In the genomic region with DNA sequence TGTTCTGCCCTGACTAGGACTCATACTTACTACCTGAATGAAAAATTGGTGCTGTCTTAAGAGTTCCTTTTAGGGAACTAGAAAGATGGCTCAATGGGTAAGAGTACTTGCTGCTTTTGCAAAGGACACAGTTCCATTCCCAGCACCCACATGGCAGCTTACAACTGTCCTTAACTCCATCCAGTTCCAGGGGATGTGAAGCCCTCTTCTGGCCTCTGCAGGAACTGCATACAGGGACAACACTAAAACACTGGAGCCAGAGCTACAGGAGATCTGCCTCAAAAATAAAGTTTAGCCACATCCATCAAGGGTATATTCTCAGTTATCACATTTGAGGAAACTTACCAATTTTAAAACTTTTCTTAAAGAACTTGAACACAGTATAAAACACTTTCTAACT, we compare ENCODE assay signal across 8 mouse cellular contexts. TPM values are rescaled to one million over a fixed set of nuclear protein-coding genes. Genes with fewer than 3 reads are reported as not detected.
DNase-seq lines count a peak whose midpoint lies in the region; ATAC-seq and TF ChIP-seq lines count a peak whose summit lies in the region.

No protein-coding gene starts in this region.

- no peaks in the 10 kb centered on the region for H3K9me3 ChIP-seq in hindbrain, embryonic 10.5 days
- no peaks in the 10 kb centered on the region for H3K9me3 ChIP-seq in hindbrain, embryonic 16.5 days (ENCODE audit: control insufficient read depth, low read length)
- no peaks in the 10 kb centered on the region for H3K9me3 ChIP-seq in E14TG2a.4 (ENCODE audit: low read length)
- no peaks in the 10 kb centered on the region for H3K9me3 ChIP-seq in embryonic facial prominence, embryonic 11.5 days (replicated peaks; ENCODE audit: control insufficient read depth, low read length)

- peaks cover 14% of the 10 kb centered on the region; the same call in 1 of the 2 replicates for H3K4me1 ChIP-seq in hindbrain, embryonic 10.5 days (replicated peaks)
- peaks cover 9% of the 10 kb centered on the region for H3K4me1 ChIP-seq in hindbrain, embryonic 16.5 days (ENCODE audit: control insufficient read depth, insufficient read depth, low read depth, low read length)
- H3K4me1 ChIP-seq in E14TG2a.4 (replicated peaks; ENCODE audit: low read depth, low read length), result peaks cover 97% of the 10 kb centered on the region
- H3K4me1 ChIP-seq in embryonic facial prominence, embryonic 11.5 days (ENCODE audit: control insufficient read depth, insufficient read depth, low read length), result no peaks in the 10 kb centered on the region

- ATAC-seq in hindbrain, embryonic 16.5 days, result no peak
- no peak for ATAC-seq in embryonic facial prominence, embryonic 11.5 days (replicated peaks; ENCODE audit: insufficient number of reproducible peaks, low FRiP score, low TSS enrichment, low read depth)

- peak; percentile 96 for TF ChIP-seq CTCF in E14TG2a.4 (conservative IDR thresholded peaks at IDR 0.05; ENCODE audit: low read length)

- H3K27ac ChIP-seq in hindbrain, embryonic 10.5 days, result no peak overlapping the region
- no peak overlapping the region for H3K27ac ChIP-seq in hindbrain, embryonic 16.5 days (ENCODE audit: low read depth, low read length)
- H3K27ac ChIP-seq in embryonic facial prominence, embryonic 11.5 days (replicated peaks; ENCODE audit: low read depth, low read length), result no peak overlapping the region

- peaks cover 89% of the 10 kb centered on the region for H3K36me3 ChIP-seq in hindbrain, embryonic 10.5 days
- H3K36me3 ChIP-seq in hindbrain, embryonic 16.5 days (ENCODE audit: control insufficient read depth, insufficient read depth, low read length), result no peaks in the 10 kb centered on the region; the same call in 1 of the 2 replicates
- H3K36me3 ChIP-seq in E14TG2a.4 (ENCODE audit: insufficient read depth, low read length), result peaks cover 86% of the 10 kb centered on the region
- H3K36me3 ChIP-seq in embryonic facial prominence, embryonic 11.5 days (replicated peaks; ENCODE audit: control insufficient read depth, insufficient read depth, low read depth, low read length), result no peaks in the 10 kb centered on the region

- H3K4me3 ChIP-seq in hindbrain, embryonic 10.5 days, result no peak overlapping the region
- no peak overlapping the region for H3K4me3 ChIP-seq in hindbrain, embryonic 16.5 days (ENCODE audit: low read length)
- H3K4me3 ChIP-seq in E14TG2a.4 (replicated peaks; ENCODE audit: low read length), result peak overlapping the region; percentile 53
- no peak overlapping the region for H3K4me3 ChIP-seq in embryonic facial prominence, embryonic 11.5 days (ENCODE audit: low read depth, low read length)

- H3K9ac ChIP-seq in hindbrain, embryonic 16.5 days (ENCODE audit: low read depth, low read length), result no peak overlapping the region
- H3K9ac ChIP-seq in embryonic facial prominence, embryonic 11.5 days (replicated peaks; ENCODE audit: low read length), result no peak overlapping the region

- DNase-seq in hindbrain, embryonic 10.5 days (ENCODE audit: low spot score), result peak; percentile 38
- DNase-seq in embryonic facial prominence, embryonic 11.5 days (ENCODE audit: low spot score), result peak; percentile 36
- DNase-seq in lung, postnatal 14 days, result peak; percentile 53
- DNase-seq in layer of hippocampus, postnatal 36 days, result no peak
- DNase-seq in adrenal gland, adult 2 months, result no peak
- DNase-seq in adrenal gland, postnatal 4 days (ENCODE audit: low spot score in 2 of 2), result no peak

- no peak overlapping the region for H3K4me2 ChIP-seq in hindbrain, embryonic 16.5 days (ENCODE audit: low read length)
- no peak overlapping the region for H3K4me2 ChIP-seq in embryonic facial prominence, embryonic 11.5 days (ENCODE audit: low read depth, low read length)

- no peaks in the 10 kb centered on the region for H3K27me3 ChIP-seq in hindbrain, embryonic 10.5 days (ENCODE audit: insufficient read depth, poor library complexity, severe bottlenecking)
- H3K27me3 ChIP-seq in hindbrain, embryonic 16.5 days (replicated peaks; ENCODE audit: control insufficient read depth, insufficient read depth, low read length), result no peaks in the 10 kb centered on the region
- no peaks in the 10 kb centered on the region for H3K27me3 ChIP-seq in E14TG2a.4 (ENCODE audit: insufficient read depth, low read length)
- no peaks in the 10 kb centered on the region for H3K27me3 ChIP-seq in embryonic facial prominence, embryonic 11.5 days (ENCODE audit: control insufficient read depth, insufficient read depth, low read length)

RNA-seq across cellular contexts. Expression of gene Arf1, which starts 9.0 kb away (rescaled TPM):
- polyA plus RNA-seq in hindbrain, embryonic 10.5 days (2016; fragmentation: Nextera tagmentation; extraction: Ambion mirVana), result 669 and 687 TPM in 2 replicates
- polyA plus RNA-seq in hindbrain, embryonic 16.5 days (2015; fragmentation: Nextera tagmentation; extraction: Ambion mirVana), result 684 and 686 TPM in 2 replicates
- polyA plus RNA-seq in embryonic facial prominence, embryonic 11.5 days (2014; fragmentation: Nextera tagmentation; extraction: Ambion mirVana), result 626 and 650 TPM in 2 replicates
- total RNA-seq in layer of hippocampus, postnatal 36 days (2021), result 100 to 1,000 TPM; 489 to 533 TPM
- total RNA-seq in adrenal gland, adult 2 months (2021), result 100 to 1,000 TPM; 436 to 451 TPM
- 456 and 530 TPM in 2 replicates for polyA plus RNA-seq in adrenal gland, adult 2 months (2012; rRNA removed)
- 100 to 1,000 TPM; 375 to 388 TPM for total RNA-seq in adrenal gland, postnatal 4 days (2021)

RNA-seq across cellular contexts. Expression of gene 2310033P09Rik, which starts 10.9 kb away (rescaled TPM):
- polyA plus RNA-seq in hindbrain, embryonic 10.5 days (2016; fragmentation: Nextera tagmentation; extraction: Ambion mirVana), result 42.2 and 43.1 TPM in 2 replicates
- polyA plus RNA-seq in hindbrain, embryonic 16.5 days (2015; fragmentation: Nextera tagmentation; extraction: Ambion mirVana), result 26.8 and 27.6 TPM in 2 replicates
- polyA plus RNA-seq in embryonic facial prominence, embryonic 11.5 days (2014; fragmentation: Nextera tagmentation; extraction: Ambion mirVana), result 35.7 and 36.8 TPM in 2 replicates
- total RNA-seq in layer of hippocampus, postnatal 36 days (2021), result 10 to 100 TPM; 24.0 to 25.2 TPM
- total RNA-seq in adrenal gland, adult 2 months (2021), result 10 to 100 TPM; 22.5 to 26.0 TPM
- polyA plus RNA-seq in adrenal gland, adult 2 months (2012; rRNA removed), result 14.1 and 15.1 TPM in 2 replicates
- total RNA-seq in adrenal gland, postnatal 4 days (2021), result 10 to 100 TPM; 27.3 to 32.2 TPM

RNA-seq across cellular contexts. Expression of gene Mrpl55, which starts 16.8 kb away (rescaled TPM):
- polyA plus RNA-seq in hindbrain, embryonic 10.5 days (2016; fragmentation: Nextera tagmentation; extraction: Ambion mirVana), result 123 and 129 TPM in 2 replicates
- polyA plus RNA-seq in hindbrain, embryonic 16.5 days (2015; fragmentation: Nextera tagmentation; extraction: Ambion mirVana), result 92.1 and 95.9 TPM in 2 replicates
- 89.8 and 95.2 TPM in 2 replicates for polyA plus RNA-seq in embryonic facial prominence, embryonic 11.5 days (2014; fragmentation: Nextera tagmentation; extraction: Ambion mirVana)
- 10 to 100 TPM; 33.2 to 38.3 TPM for total RNA-seq in layer of hippocampus, postnatal 36 days (2021)
- 10 to 100 TPM; 47.5 to 61.8 TPM for total RNA-seq in adrenal gland, adult 2 months (2021)
- 56.4 and 64.8 TPM in 2 replicates for polyA plus RNA-seq in adrenal gland, adult 2 months (2012; rRNA removed)
- total RNA-seq in adrenal gland, postnatal 4 days (2021), result 10 to 100 TPM; 52.0 to 57.9 TPM

RNA-seq across cellular contexts. Expression of gene Guk1, which starts 27.1 kb away (rescaled TPM):
- 113 and 119 TPM in 2 replicates for polyA plus RNA-seq in hindbrain, embryonic 10.5 days (2016; fragmentation: Nextera tagmentation; extraction: Ambion mirVana)
- 252 and 294 TPM in 2 replicates for polyA plus RNA-seq in hindbrain, embryonic 16.5 days (2015; fragmentation: Nextera tagmentation; extraction: Ambion mirVana)
- polyA plus RNA-seq in embryonic facial prominence, embryonic 11.5 days (2014; fragmentation: Nextera tagmentation; extraction: Ambion mirVana), result 121 and 139 TPM in 2 replicates
- 100 to 1,000 TPM; 127 to 155 TPM for total RNA-seq in layer of hippocampus, postnatal 36 days (2021)
- 10 to 100 TPM; 48.2 to 72.0 TPM for total RNA-seq in adrenal gland, adult 2 months (2021)
- 80.0 and 95.2 TPM in 2 replicates for polyA plus RNA-seq in adrenal gland, adult 2 months (2012; rRNA removed)
- 10 to 100 TPM; 58.9 to 62.8 TPM for total RNA-seq in adrenal gland, postnatal 4 days (2021)

RNA-seq across cellular contexts. Expression of gene Gjc2, which starts 36.1 kb away (rescaled TPM):
- 0.14 and 0.20 TPM in 2 replicates for polyA plus RNA-seq in hindbrain, embryonic 10.5 days (2016; fragmentation: Nextera tagmentation; extraction: Ambion mirVana)
- 0.20 and 0.22 TPM in 2 replicates for polyA plus RNA-seq in hindbrain, embryonic 16.5 days (2015; fragmentation: Nextera tagmentation; extraction: Ambion mirVana)
- 0.15 TPM in 1 of 2 replicates, not detected in the other for polyA plus RNA-seq in embryonic facial prominence, embryonic 11.5 days (2014; fragmentation: Nextera tagmentation; extraction: Ambion mirVana)
- 10 to 100 TPM; 15.7 to 16.9 TPM for total RNA-seq in layer of hippocampus, postnatal 36 days (2021)
- 1 to 10 TPM in 1 of 2 experiments, under 1 TPM in 1; 0.29 to 1.5 TPM for total RNA-seq in adrenal gland, adult 2 months (2021)
- polyA plus RNA-seq in adrenal gland, adult 2 months (2012; rRNA removed), result 3.0 TPM in 2 replicates
- total RNA-seq in adrenal gland, postnatal 4 days (2021), result under 1 TPM; 0.59 to 0.62 TPM

Comparison
In these comparisons a context has a peak if more than half of its experiments do, and no peak if none do; other contexts are left out.
1. DNase-seq: peak in hindbrain, embryonic 10.5 days (single experiment), embryonic facial prominence, embryonic 11.5 days (single experiment) and lung, postnatal 14 days (single experiment); none in layer of hippocampus, postnatal 36 days (0 of 2), adrenal gland, adult 2 months (single experiment) and adrenal gland, postnatal 4 days (0 of 2).